ENCODE assay signal across 8 mouse cellular contexts in genomic region chr7:141060426-141061242, GRCm38 (mm10). TPM values are rescaled to one million over a fixed set of nuclear protein-coding genes. Genes with fewer than 3 reads are reported as not detected.
DNase-seq lines count a peak whose midpoint lies in the region; ATAC-seq and TF ChIP-seq lines count a peak whose summit lies in the region.

Gene B4galnt4, plus strand, starts transcription at chr7:141061104.

- peaks cover 3% of the 10 kb centered on the region; the same call in 1 of the 2 replicates for H3K27me3 ChIP-seq in embryonic facial prominence, embryonic 10.5 days (replicated peaks; ENCODE audit: low read depth, poor library complexity, severe bottlenecking)
- H3K27me3 ChIP-seq in kidney, adult 2 months (replicated peaks; ENCODE audit: control insufficient read depth, insufficient read depth, low read length) = no peaks in the 10 kb centered on the region
- no peaks in the 10 kb centered on the region for H3K27me3 ChIP-seq in limb, embryonic 11.5 days (ENCODE audit: control insufficient read depth, insufficient read depth, low read length)
- H3K27me3 ChIP-seq in midbrain, embryonic 11.5 days (ENCODE audit: control insufficient read depth, insufficient read depth, low read length) = no peaks in the 10 kb centered on the region
- H3K27me3 ChIP-seq in spleen, adult 2 months (ENCODE audit: control insufficient read depth, insufficient read depth, low read length) = peaks cover 15% of the 10 kb centered on the region

- peak within 1 kb of the TSS; percentile 96 for H3K9ac ChIP-seq in limb, embryonic 11.5 days (ENCODE audit: low read length)
- H3K9ac ChIP-seq in midbrain, embryonic 11.5 days (ENCODE audit: low read length) = peak within 1 kb of the TSS; percentile 98

- H3K36me3 ChIP-seq in embryonic facial prominence, embryonic 10.5 days (replicated peaks) = peaks cover 56% of the 10 kb centered on the region
- no peaks in the 10 kb centered on the region for H3K36me3 ChIP-seq in kidney, adult 2 months (ENCODE audit: control insufficient read depth, insufficient read depth, low read length)
- H3K36me3 ChIP-seq in limb, embryonic 11.5 days (ENCODE audit: control insufficient read depth, insufficient read depth, low read length) = peaks cover 9% of the 10 kb centered on the region
- H3K36me3 ChIP-seq in midbrain, embryonic 11.5 days (ENCODE audit: control insufficient read depth, insufficient read depth, low read length) = peaks cover 13% of the 10 kb centered on the region; the same call in 1 of the 2 replicates
- H3K36me3 ChIP-seq in spleen, adult 2 months (ENCODE audit: control insufficient read depth, insufficient read depth, low read length) = no peaks in the 10 kb centered on the region

- 1% methylated on average over 72 of the region's 72 CpGs for WGBS in embryonic facial prominence, embryonic 10.5 days
- 2% methylated on average over 71 of the region's 72 CpGs for WGBS in kidney, adult 2 months
- whole genome bisulfite sequencing in limb, embryonic 11.5 days = under 1% methylated on average over 72 of the region's 72 CpGs
- WGBS in midbrain, embryonic 11.5 days = 1% methylated on average over 71 of the region's 72 CpGs
- WGBS in spleen, adult 2 months = 3% methylated on average over 67 of the region's 72 CpGs

- H3K4me3 ChIP-seq in embryonic facial prominence, embryonic 10.5 days = peak within 1 kb of the TSS; percentile 75
- peak within 1 kb of the TSS; percentile 33; the same call in 1 of the 2 replicates for H3K4me3 ChIP-seq in kidney, adult 2 months (ENCODE audit: insufficient read depth, low read depth, low read length)
- H3K4me3 ChIP-seq in limb, embryonic 11.5 days (ENCODE audit: low read depth, low read length) = peak within 1 kb of the TSS; percentile 88
- H3K4me3 ChIP-seq in midbrain, embryonic 11.5 days (ENCODE audit: low read depth, low read length) = peak within 1 kb of the TSS; percentile 89
- peak within 1 kb of the TSS; percentile 29; the same call in 1 of the 2 replicates for H3K4me3 ChIP-seq in spleen, adult 2 months (ENCODE audit: extremely low read depth, insufficient read depth, insufficient read length)

- no peak for TF ChIP-seq POLR2A in kidney, adult 2 months (IDR thresholded peaks at IDR 0.05; ENCODE audit: low read depth, low read length)
- TF ChIP-seq POLR2A in spleen, adult 2 months (IDR thresholded peaks at IDR 0.05; ENCODE audit: low read depth, low read length) = no peak

- H3K27ac ChIP-seq in embryonic facial prominence, embryonic 10.5 days (replicated peaks) = peak within 1 kb of the TSS; percentile 97
- no peak within 1 kb of the TSS for H3K27ac ChIP-seq in kidney, adult 2 months (ENCODE audit: insufficient read depth, low read depth, low read length)
- H3K27ac ChIP-seq in limb, embryonic 11.5 days (replicated peaks; ENCODE audit: low read depth, low read length) = peak within 1 kb of the TSS; percentile 52; the same call in 1 of the 2 replicates
- H3K27ac ChIP-seq in midbrain, embryonic 11.5 days (ENCODE audit: low read depth, low read length) = peak within 1 kb of the TSS; percentile 54
- H3K27ac ChIP-seq in spleen, adult 2 months (ENCODE audit: insufficient read depth, low read length) = no peak within 1 kb of the TSS

- ATAC-seq in limb, embryonic 11.5 days (ENCODE audit: insufficient number of reproducible peaks, low FRiP score, low TSS enrichment, low read depth) = peak; percentile 91
- peak; percentile 98 for ATAC-seq in midbrain, embryonic 11.5 days (ENCODE audit: low FRiP score)

- H3K9me3 ChIP-seq in embryonic facial prominence, embryonic 10.5 days = peaks cover 3% of the 10 kb centered on the region; the same call in 1 of the 2 replicates
- H3K9me3 ChIP-seq in limb, embryonic 11.5 days (ENCODE audit: control insufficient read depth, low read length) = no peaks in the 10 kb centered on the region
- no peaks in the 10 kb centered on the region for H3K9me3 ChIP-seq in midbrain, embryonic 11.5 days (ENCODE audit: control insufficient read depth, low read length)

- H3K4me1 ChIP-seq in embryonic facial prominence, embryonic 10.5 days = peaks cover 24% of the 10 kb centered on the region
- H3K4me1 ChIP-seq in kidney, adult 2 months (ENCODE audit: control insufficient read depth, insufficient read depth, low read length) = peaks cover 9% of the 10 kb centered on the region; the same call in 1 of the 2 replicates
- H3K4me1 ChIP-seq in limb, embryonic 11.5 days (ENCODE audit: control insufficient read depth, insufficient read depth, low read length) = peaks cover 12% of the 10 kb centered on the region
- peaks cover 11% of the 10 kb centered on the region for H3K4me1 ChIP-seq in midbrain, embryonic 11.5 days (ENCODE audit: control insufficient read depth, insufficient read depth, low read length)
- H3K4me1 ChIP-seq in spleen, adult 2 months (ENCODE audit: control insufficient read depth, insufficient read depth, insufficient read length) = peaks cover 10% of the 10 kb centered on the region

- DNase-seq in urinary bladder, postnatal 14 days (ENCODE audit: low spot score) = peak; percentile 76
- no peak for DNase-seq in urinary bladder, adult 2 months (ENCODE audit: low spot score)
- DNase-seq in embryonic facial prominence, embryonic 10.5 days (ENCODE audit: low spot score) = peak; percentile 93
- DNase-seq in heart, adult 8-10 months (ENCODE audit: low spot score) = peak; percentile 23
- peak; percentile 76 for DNase-seq in kidney, adult 2 months
- peak; percentile 92 for DNase-seq in limb, embryonic 11.5 days (ENCODE audit: low spot score)
- DNase-seq in midbrain, embryonic 11.5 days (ENCODE audit: low spot score, missing footprints) = peak; percentile 97
- no peak for DNase-seq in spleen, adult 2 months (ENCODE audit: low read depth in 1 of 2, low spot score in 2 of 2)

- no peak for TF ChIP-seq CTCF in kidney, adult 2 months (conservative IDR thresholded peaks at IDR 0.05; ENCODE audit: insufficient read depth, insufficient read length, low read depth, low read length)
- TF ChIP-seq CTCF in spleen, adult 2 months (IDR thresholded peaks at IDR 0.05; ENCODE audit: extremely low read depth, insufficient read depth, insufficient read length, insufficient replicate concordance) = no peak

- H3K4me2 ChIP-seq in limb, embryonic 11.5 days (ENCODE audit: low read depth, severe bottlenecking) = peak within 1 kb of the TSS; percentile 90
- peak within 1 kb of the TSS; percentile 93 for H3K4me2 ChIP-seq in midbrain, embryonic 11.5 days

RNA-seq across cellular contexts. Expression of gene B4galnt4, which starts in this region (rescaled TPM):
- 0.45 and 0.55 TPM in 2 replicates for polyA plus RNA-seq in urinary bladder, adult 2 months (2012; rRNA removed)
- polyA plus RNA-seq in embryonic facial prominence, embryonic 10.5 days (2016; fragmentation: Nextera tagmentation; extraction: Ambion mirVana) = 26.5 and 27.7 TPM in 2 replicates
- total RNA-seq in heart, adult 8-10 months (2022) = not detected
- 0.16 and 0.44 TPM in 2 replicates for polyA plus RNA-seq in kidney, adult 2 months (2012; rRNA removed)
- polyA plus RNA-seq in limb, embryonic 11.5 days (2014; fragmentation: Nextera tagmentation; extraction: Ambion mirVana) = 19.1 and 20.0 TPM in 2 replicates
- 18.8 and 19.5 TPM in 2 replicates for polyA plus RNA-seq in midbrain, embryonic 11.5 days (2014; fragmentation: Nextera tagmentation; extraction: Ambion mirVana)
- polyA plus RNA-seq in spleen, adult 2 months (2012; rRNA removed) = 0.79 and 1.9 TPM in 2 replicates

Comparison
In these comparisons a context has a peak if more than half of its experiments do, and no peak if none do; other contexts are left out.
1. DNase-seq: peak in urinary bladder, postnatal 14 days (single experiment), embryonic facial prominence, embryonic 10.5 days (single experiment), limb, embryonic 11.5 days (single experiment) and midbrain, embryonic 11.5 days (single experiment); none in urinary bladder, adult 2 months (single experiment) and spleen, adult 2 months (0 of 2).
2. Peak in DNase-seq in heart, adult 8-10 months; RNA of the gene not detected or under 1 TPM.
3. Peak in DNase-seq and H3K4me3 ChIP-seq in kidney, adult 2 months; RNA of the gene not detected or under 1 TPM.
4. H3K27ac ChIP-seq: peak in embryonic facial prominence, embryonic 10.5 days (single experiment), limb, embryonic 11.5 days (single experiment) and midbrain, embryonic 11.5 days (single experiment); none in kidney, adult 2 months (single experiment) and spleen, adult 2 months (single experiment).
5. H3K4me3 ChIP-seq: peak in every context shown above with its lines; median percentile 89 in midbrain, embryonic 11.5 days; 88 in limb, embryonic 11.5 days; 75 in embryonic facial prominence, embryonic 10.5 days; 33 in kidney, adult 2 months; 29 in spleen, adult 2 months.